Mouse (Mus musculus) gonadal fat pad, adult 2 months (tissue): ENCODE data around the gene Vasn. TPM values are rescaled to one million over a fixed set of nuclear protein-coding genes. Genes with fewer than 3 reads are reported as not detected.

ENCODE experiments used
- DNase-seq: peaks from one replicate; pipeline ENCODE4 v3.0.0-alpha.2; 2012; ENCODE audit warnings: low read depth
- polyA plus RNA-seq: library from polyadenylated mRNA; depleted of rRNA; stranded (reverse); fragments of >200 nt; gene quantifications from 2 replicates; pipeline ENCODE4 v1.2.3, GENCODE M21; 2012

The Vasn gene
- polyA plus RNA-seq, 1 experiment = 46.2 TPM

- no peak for DNase-seq
Measured at GRCm38 (mm10) chr16:4643670-4644419, 4.1 kb downstream of the Vasn start.

- DNase-seq = no peak
Measured at GRCm38 (mm10) chr16:4645867-4646266, 6.1 kb downstream of the Vasn start.

GRCm38 (mm10) chr16:4646831-4647230 lies 7.1 kb downstream of the Vasn start:
- no peak for DNase-seq

GRCm38 (mm10) chr16:4647651-4648141 lies 8.0 kb downstream of the Vasn start:
- DNase-seq = no peak

- DNase-seq = no peak
Measured at GRCm38 (mm10) chr16:4648416-4649023, 8.8 kb downstream of the Vasn start.

- no peak for DNase-seq
Measured at GRCm38 (mm10) chr16:4649211-4649610, 9.5 kb downstream of the Vasn start.

GRCm38 (mm10) chr16:4649692-4650091 lies 10.0 kb downstream of the Vasn start:
- DNase-seq = no peak

- no peak for DNase-seq
Measured at GRCm38 (mm10) chr16:4650161-4650560, 10.4 kb downstream of the Vasn start.

- DNase-seq = no peak
Measured at GRCm38 (mm10) chr16:4651081-4651480, 11.3 kb downstream of the Vasn start.

- no peak for DNase-seq
Measured at GRCm38 (mm10) chr16:4651624-4652023, 11.9 kb downstream of the Vasn start.

- no peak for DNase-seq
Measured at GRCm38 (mm10) chr16:4652707-4653416, 13.1 kb downstream of the Vasn start.

- DNase-seq = no peak
Measured at GRCm38 (mm10) chr16:4654706-4655105, 15.0 kb downstream of the Vasn start.

- no peak for DNase-seq
Measured at GRCm38 (mm10) chr16:4655251-4655734, 15.6 kb downstream of the Vasn start.

- DNase-seq = no peak
Measured at GRCm38 (mm10) chr16:4655764-4656570, 16.2 kb downstream of the Vasn start.

- no peak for DNase-seq
Measured at GRCm38 (mm10) chr16:4656571-4657081, 16.9 kb downstream of the Vasn start.

GRCm38 (mm10) chr16:4658781-4659245 lies 19.1 kb downstream of the Vasn start:
- no peak for DNase-seq

GRCm38 (mm10) chr16:4659326-4659725 lies 19.6 kb downstream of the Vasn start:
- no peak for DNase-seq

GRCm38 (mm10) chr16:4661605-4662004 lies 21.9 kb downstream of the Vasn start:
- no peak for DNase-seq

- no peak for DNase-seq
Measured at GRCm38 (mm10) chr16:4663806-4664205, 24.1 kb downstream of the Vasn start.

- no peak for DNase-seq
Measured at GRCm38 (mm10) chr16:4665726-4666125, 26.0 kb downstream of the Vasn start.

- DNase-seq = no peak
Measured at GRCm38 (mm10) chr16:4667190-4667808, 27.6 kb downstream of the Vasn start.
